Comparison of ENCODE assay signal across 12 mouse cellular contexts in the genomic region with DNA sequence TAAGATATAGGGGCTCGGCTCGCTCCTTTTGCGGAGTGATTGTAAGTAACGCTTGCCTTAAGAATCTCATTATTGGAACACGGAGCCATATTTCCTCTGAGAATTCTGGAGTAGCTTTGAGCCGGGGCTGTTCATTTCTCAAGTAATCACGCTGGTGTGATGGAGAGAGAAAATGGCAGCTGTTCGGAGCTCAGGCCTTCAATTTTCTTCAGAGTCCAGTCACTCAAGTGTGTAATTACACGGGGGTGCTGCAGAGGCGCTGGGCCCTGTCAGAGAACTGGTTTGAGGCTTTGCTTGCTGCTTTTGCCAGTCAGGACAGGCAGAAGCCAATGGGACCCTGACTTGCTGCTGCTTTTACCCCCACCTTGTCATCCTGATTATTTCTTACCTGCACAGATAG.
DNase-seq lines count a peak whose midpoint lies in the region; ATAC-seq lines count a peak whose summit lies in the region.
"Had no signal": no experiment of that assay in that cellular context is flagged by ENCODE, and none has a peak within 500 bp of the region (broad histone marks: within the 10 kb centered on the region; RNA-seq: fewer than 3 reads in every experiment).

No protein-coding gene starts in this region.

- DNase-seq in embryo, embryonic 10.5 days (ENCODE audit: low spot score): peak; percentile 40
- peak; percentile 63 for DNase-seq in forebrain, embryonic 11.5 days (ENCODE audit: low spot score)
- no peak for DNase-seq in adrenal gland, postnatal 36 days
- DNase-seq in gastrocnemius, adult 18-20 months (ENCODE audit: low spot score): no peak
- no peak for DNase-seq in left cerebral cortex, adult 9 months (ENCODE audit: low spot score in 2 of 2)
- DNase-seq: lung, embryonic 14.5 days; right cerebral cortex, adult 18-20 months; thymus, postnatal 14 days had no signal

- no peaks in the 10 kb centered on the region for H3K27me3 ChIP-seq in forebrain, embryonic 11.5 days (ENCODE audit: control insufficient read depth, insufficient read depth, low read length)
- H3K27me3 ChIP-seq in hindbrain, embryonic 16.5 days (replicated peaks; ENCODE audit: control insufficient read depth, insufficient read depth, low read length): no peaks in the 10 kb centered on the region
- no peaks in the 10 kb centered on the region for H3K27me3 ChIP-seq in neural tube, embryonic 12.5 days (replicated peaks)

- peaks cover 3% of the 10 kb centered on the region; the same call in 1 of the 2 replicates for H3K4me1 ChIP-seq in forebrain, embryonic 11.5 days (replicated peaks; ENCODE audit: control insufficient read depth, insufficient read depth, low read length)
- no peaks in the 10 kb centered on the region for H3K4me1 ChIP-seq in hindbrain, embryonic 16.5 days (ENCODE audit: control insufficient read depth, insufficient read depth, low read depth, low read length)
- H3K4me1 ChIP-seq in neural tube, embryonic 12.5 days: peaks cover 8% of the 10 kb centered on the region

- no peak for ATAC-seq in forebrain, embryonic 11.5 days (replicated peaks; ENCODE audit: low FRiP score)
- peak; percentile 61; the same call in 1 of the 2 replicates for ATAC-seq in hindbrain, embryonic 16.5 days
- 0 out of 2 replicates have a peak, but pooled peaks have one; percentile 17 for ATAC-seq in neural tube, embryonic 12.5 days (ENCODE audit: low FRiP score, low read depth)
- ATAC-seq: intestine, postnatal 0 days had no signal

- peak overlapping the region; percentile 9; the same call in 1 of the 2 replicates for H3K27ac ChIP-seq in forebrain, embryonic 11.5 days (ENCODE audit: low read depth, low read length)
- peak overlapping the region; percentile 69 for H3K27ac ChIP-seq in hindbrain, embryonic 16.5 days (ENCODE audit: low read depth, low read length)
- peak overlapping the region; percentile 42; the same call in 1 of the 2 replicates for H3K27ac ChIP-seq in neural tube, embryonic 12.5 days
- H3K27ac ChIP-seq: layer of hippocampus, adult 2 months had no signal

- H3K9ac ChIP-seq in forebrain, embryonic 11.5 days (ENCODE audit: low read length): no peak overlapping the region; the same call in 1 of the 2 replicates
- H3K9ac ChIP-seq in hindbrain, embryonic 16.5 days (ENCODE audit: low read depth, low read length): peak overlapping the region; percentile 5; the same call in 1 of the 2 replicates
- H3K9ac ChIP-seq in neural tube, embryonic 12.5 days: no peak overlapping the region
- H3K9ac ChIP-seq: lung, embryonic 14.5 days had no signal

- H3K9me3 ChIP-seq in forebrain, embryonic 11.5 days (ENCODE audit: control insufficient read depth, low read length): no peaks in the 10 kb centered on the region
- H3K9me3 ChIP-seq in hindbrain, embryonic 16.5 days (ENCODE audit: control insufficient read depth, low read length): no peaks in the 10 kb centered on the region
- H3K9me3 ChIP-seq in neural tube, embryonic 12.5 days: no peaks in the 10 kb centered on the region

- no peak overlapping the region for H3K4me2 ChIP-seq in forebrain, embryonic 11.5 days (ENCODE audit: low read depth, low read length, severe bottlenecking)
- no peak overlapping the region for H3K4me2 ChIP-seq in hindbrain, embryonic 16.5 days (ENCODE audit: low read length)
- H3K4me2 ChIP-seq in neural tube, embryonic 12.5 days (replicated peaks): no peak overlapping the region
- H3K4me2 ChIP-seq: lung, embryonic 14.5 days had no signal

- H3K4me3 ChIP-seq in forebrain, embryonic 11.5 days (ENCODE audit: low read depth, low read length): no peak overlapping the region
- H3K4me3 ChIP-seq in hindbrain, embryonic 16.5 days (ENCODE audit: low read length): no peak overlapping the region
- H3K4me3 ChIP-seq in neural tube, embryonic 12.5 days: no peak overlapping the region
- H3K4me3 ChIP-seq: layer of hippocampus, adult 2 months had no signal

- 47% methylated on average over 10 of the region's 10 CpGs for WGBS in forebrain, embryonic 11.5 days
- WGBS in hindbrain, embryonic 16.5 days: 33% methylated on average over 10 of the region's 10 CpGs
- WGBS in neural tube, embryonic 12.5 days: 45% methylated on average over 10 of the region's 10 CpGs

- H3K36me3 ChIP-seq in forebrain, embryonic 11.5 days (ENCODE audit: control insufficient read depth, insufficient read depth, low read length): no peaks in the 10 kb centered on the region; the same call in 1 of the 2 replicates
- H3K36me3 ChIP-seq in hindbrain, embryonic 16.5 days (ENCODE audit: control insufficient read depth, insufficient read depth, low read length): peaks cover 10% of the 10 kb centered on the region
- H3K36me3 ChIP-seq in neural tube, embryonic 12.5 days: peaks cover 23% of the 10 kb centered on the region

Comparison
In these comparisons a context has a peak if more than half of its experiments do, and no peak if none do; other contexts are left out.
1. DNase-seq: peak in embryo, embryonic 10.5 days (single experiment) and forebrain, embryonic 11.5 days (single experiment); none in adrenal gland, postnatal 36 days (0 of 2), gastrocnemius, adult 18-20 months (single experiment) and left cerebral cortex, adult 9 months (0 of 2).
2. H3K27ac ChIP-seq: peak in every context shown above with its lines; median percentile 69 in hindbrain, embryonic 16.5 days; 42 in neural tube, embryonic 12.5 days; 9 in forebrain, embryonic 11.5 days.